ENCODE assay signal across 8 mouse cellular contexts in genomic region chr11:80476222-80477189, GRCm38 (mm10). TPM values are rescaled to one million over a fixed set of nuclear protein-coding genes. Genes with fewer than 3 reads are reported as not detected.
A peak's percentile ranks its signal among the peaks of the same experiment; 100 is the strongest.
DNase-seq lines count a peak whose midpoint lies in the region; ATAC-seq and TF ChIP-seq lines count a peak whose summit lies in the region.

Gene Cdk5r1, plus strand, starts transcription at chr11:80477023.

- peak within 1 kb of the TSS; percentile 100 for H3K4me3 ChIP-seq in cortical plate, adult 2 months (ENCODE audit: insufficient read depth, low read length)

- peak; percentile 84 to 87 for DNase-seq in adrenal gland, adult 18-20 months (ENCODE audit: low spot score in 2 of 2)
- DNase-seq in gastrocnemius, adult 8-10 months (ENCODE audit: low spot score in 2 of 2) = peak; percentile 65 to 76
- peak; percentile 41 for DNase-seq in hindlimb bud, embryonic 11.5 days (ENCODE audit: extremely low spot score, low read depth, low spot score)
- DNase-seq in left cerebral cortex, adult 9 months (ENCODE audit: low spot score in 2 of 2) = peak; percentile 84 to 92
- DNase-seq in right cerebral cortex, postnatal 10 days (ENCODE audit: low spot score in 2 of 2) = peak; percentile 95
- DNase-seq in urinary bladder, postnatal 36 days (ENCODE audit: low spot score in 2 of 2) = peak; percentile 72 to 75

- TF ChIP-seq CTCF in cortical plate, adult 2 months (IDR thresholded peaks at IDR 0.05; ENCODE audit: extremely low read depth, insufficient read depth, low read length) = peak; percentile 25; the same call in 1 of the 2 replicates

- H3K4me1 ChIP-seq in cortical plate, adult 2 months (ENCODE audit: control insufficient read depth, insufficient read depth, low read length) = peaks cover 5% of the 10 kb centered on the region

- ATAC-seq in megakaryocyte progenitor cell, adult 5-6 weeks (replicated peaks; ENCODE audit: poor library complexity) = peak; percentile 72

- TF ChIP-seq POLR2A in cortical plate, adult 2 months (IDR thresholded peaks at IDR 0.05; ENCODE audit: extremely low read depth, insufficient read depth, low read length) = peak; percentile 43; the same call in 1 of the 2 replicates

- peak within 1 kb of the TSS; percentile 93 for H3K27ac ChIP-seq in cortical plate, adult 2 months (ENCODE audit: insufficient read depth, low read length)

RNA-seq across cellular contexts. Expression of gene Cdk5r1, which starts in this region (rescaled TPM):
- 1 to 10 TPM; 1.5 to 2.0 TPM for total RNA-seq in adrenal gland, adult 18-20 months (2021)
- polyA plus RNA-seq in cortical plate, adult 2 months (2012; rRNA removed) = 215 and 234 TPM in 2 replicates
- under 1 TPM; 0.20 to 0.43 (median 0.29) TPM for total RNA-seq in gastrocnemius, adult 8-10 months (2022)
- total RNA-seq in megakaryocyte progenitor cell, adult 5-6 weeks (2015) = 5.0 and 5.8 TPM in 2 replicates
- total RNA-seq in megakaryocyte progenitor cell, adult 5-6 weeks (2017) = 5.5 and 5.7 TPM in 2 replicates

Comparison
In these comparisons a context has a peak if more than half of its experiments do, and no peak if none do; other contexts are left out.
1. Peak in every context shown above with its lines: DNase-seq, ATAC-seq, H3K4me3 ChIP-seq and H3K27ac ChIP-seq.
2. Peak in DNase-seq in gastrocnemius, adult 8-10 months; RNA of the gene not detected or under 1 TPM.
3. DNase-seq: peak in every context shown above with its lines; median percentile 95 in right cerebral cortex, postnatal 10 days; 88 in left cerebral cortex, adult 9 months; 86 in adrenal gland, adult 18-20 months; 74 in urinary bladder, postnatal 36 days; 70 in gastrocnemius, adult 8-10 months; 41 in hindlimb bud, embryonic 11.5 days.